Mouse (Mus musculus) liver, embryonic 14.5 days (tissue): ENCODE data around the gene Snrpg. TPM values are rescaled to one million over a fixed set of nuclear protein-coding genes. Genes with fewer than 3 reads are reported as not detected.
A peak's percentile ranks its signal among the peaks of the same experiment; 100 is the strongest.

Source experiments
- ATAC-seq: fragments of 200-750 bp; cut with Nextera tagmentation; 2 replicates; pipeline ENCODE4 v1.8.0; 2017; ENCODE audit warnings: moderate number of reproducible peaks, mild to moderate bottlenecking, moderate library complexity; ENCODE audit not compliant: insufficient read depth
- DNase-seq, 3 experiments: peaks; one replicate each; pipeline ENCODE4 v3.0.0-alpha.2; 2012 to 2013; ENCODE audit warnings: low read depth in 3 of 3, low spot score in 3 of 3
- H3K27ac ChIP-seq: fragments of 300-500 bp; sonication (generic); 2 replicates; pipeline ENCODE4 v1.5.1; 2014; ENCODE audit warnings: moderate library complexity, mild to moderate bottlenecking, control low read depth, inconsistent platforms
- H3K27me3 ChIP-seq: fragments of 300-500 bp; sonication (generic); 2 replicates; pipeline ENCODE4 v1.6.1; 2014; ENCODE audit warnings: mild to moderate bottlenecking, low read length, moderate library complexity; ENCODE audit not compliant: control insufficient read depth, insufficient read depth
- H3K36me3 ChIP-seq: fragments of 300-500 bp; sonication (generic); replicated peaks from 2 replicates; pipeline ENCODE4 v1.6.1; 2014; ENCODE audit warnings: low read depth; ENCODE audit not compliant: control insufficient read depth, insufficient read depth
- H3K4me1 ChIP-seq, 2 experiments: fragments of 200-500 bp in 1 of 2; fragments of 300-500 bp in 1 of 2; sonication (generic) in 1 of 2; replicated peaks; 2 replicates each; pipeline ENCODE4 v1.6.1; 2012 to 2014; ENCODE audit warnings: antibody characterized with exemption in 1 of 2, inconsistent platforms in 1 of 2, low read length in 1 of 2; ENCODE audit not compliant: control insufficient read depth in 2 of 2, insufficient read depth in 2 of 2
- H3K4me2 ChIP-seq: fragments of 300-500 bp; sonication (generic); 2 replicates; pipeline ENCODE4 v1.6.1; 2014; ENCODE audit warnings: low read depth, mild to moderate bottlenecking, control low read depth, moderate library complexity
- H3K4me3 ChIP-seq, 2 experiments: fragments of 200-500 bp in 1 of 2; fragments of 300-500 bp in 1 of 2; sonication (generic) in 1 of 2; 2 replicates each; pipeline ENCODE4 v1.5.1; 2012 to 2014; ENCODE audit warnings: low read depth in 2 of 2, low read length in 2 of 2, mild to moderate bottlenecking in 2 of 2, control low read depth in 1 of 2, inconsistent platforms in 1 of 2, moderate library complexity in 1 of 2; ENCODE audit not compliant: insufficient read depth in 1 of 2
- H3K9ac ChIP-seq: fragments of 300-500 bp; sonication (generic); replicated peaks from 2 replicates; pipeline ENCODE4 v1.6.1; 2014; ENCODE audit warnings: mild to moderate bottlenecking, control low read depth, moderate library complexity
- H3K9me3 ChIP-seq: fragments of 300-500 bp; sonication (generic); 2 replicates; pipeline ENCODE4 v1.6.1; 2016; ENCODE audit warnings: low read length, mixed read lengths; ENCODE audit not compliant: control insufficient read depth
- CTCF ChIP-seq: IDR thresholded peaks from 2 replicates; pipeline ENCODE4 v1.5.1; 2016; ENCODE audit warnings: antibody characterized with exemption, low read depth, control low read depth
- EP300 ChIP-seq: IDR thresholded peaks from 2 replicates; pipeline ENCODE4 v1.6.1; 2016; ENCODE audit warnings: antibody characterized with exemption, low read depth
- WGBS: fragments of 180-500 bp; shearing (Covaris S2); extraction: QIAGEN DNeasy Blood & Tissue Kit; methylation state at CpG from one replicate; pipeline ENCODE4 v1.1.7; 2014; ENCODE audit not compliant: insufficient replicate concordance; 5-methylcytosine and 5-hydroxymethylcytosine counted together
- polyA plus RNA-seq, 2 experiments: library from polyadenylated mRNA; depleted of rRNA in 1 of 2; stranded (reverse) in 1 of 2; unstranded in 1 of 2; fragments of >200 nt; fragmentation: Nextera tagmentation in 1 of 2; extraction: Ambion mirVana in 1 of 2; gene quantifications; 2 replicates each; pipeline versions ENCODE4 v1.2.1 to v1.2.3; 2012 to 2014

Gene Snrpg
- polyA plus RNA-seq, 2 experiments: 135 to 440 TPM

DNA sequence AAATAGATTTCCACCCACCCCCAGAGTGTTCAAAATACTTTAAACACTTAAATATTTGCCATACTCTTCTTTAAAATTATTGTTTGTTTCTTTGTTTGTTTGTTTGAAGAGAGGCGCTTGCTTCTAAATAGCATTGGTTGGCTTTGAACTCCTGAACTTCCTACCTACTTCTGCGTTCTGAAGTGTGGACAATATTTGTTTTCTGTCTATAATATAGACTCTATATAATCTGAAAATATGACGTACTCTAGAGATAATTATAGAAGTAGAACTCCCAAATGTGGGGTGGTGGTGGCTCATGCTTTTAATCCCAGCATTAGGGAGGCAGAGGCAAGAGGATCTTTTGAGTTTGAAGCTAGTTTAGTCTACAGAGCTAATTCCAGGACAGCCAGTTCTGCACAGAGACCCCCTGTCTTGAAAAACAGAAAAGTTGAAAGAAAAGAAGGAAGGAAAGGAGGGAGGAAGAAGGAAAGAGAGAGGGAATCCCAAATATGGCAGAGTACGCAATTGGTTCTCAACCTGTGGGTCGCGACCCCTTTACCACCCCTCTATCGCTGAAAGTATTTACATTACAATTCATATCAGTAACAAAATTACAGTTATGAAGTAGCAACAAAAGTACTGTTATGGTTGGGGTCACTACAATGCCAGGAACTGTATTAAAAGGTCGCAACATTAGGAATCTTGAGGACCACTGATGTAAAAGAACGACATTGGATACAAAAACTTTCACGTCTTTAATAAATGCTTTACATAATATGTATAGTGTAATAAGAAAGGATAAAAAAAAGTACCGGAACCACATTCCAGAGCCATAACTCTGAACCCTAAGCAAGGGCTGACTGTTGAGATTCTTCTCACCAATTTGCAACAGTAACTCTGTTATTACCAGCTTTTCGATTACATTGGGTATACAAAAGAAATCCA lies 31.8 kb downstream of the Snrpg start:
- Histone ChIP-seq H3K4me1 (peaks cover 5 to 17% of the 10 kb centered on the region in 2 experiments; a peak in 3 of 4 replicates), H3K27me3 (no peaks in the 10 kb centered on the region; the same call in 1 of the 2 replicates), H3K4me2 (peak overlapping the region; percentile 96), H3K27ac (no peak overlapping the region), H3K4me3 (peak overlapping the region; percentile 45 to 92), H3K9ac (peak overlapping the region; percentile 49), H3K9me3 (no peaks in the 10 kb centered on the region), H3K36me3 (no peaks in the 10 kb centered on the region; the same call in 1 of the 2 replicates)
- 27% methylated on average over 12 of the region's 12 CpGs for WGBS
- ATAC-seq: no peak
- no peak for DNase-seq
- TF ChIP-seq CTCF (no peak), EP300 (no peak)

DNA sequence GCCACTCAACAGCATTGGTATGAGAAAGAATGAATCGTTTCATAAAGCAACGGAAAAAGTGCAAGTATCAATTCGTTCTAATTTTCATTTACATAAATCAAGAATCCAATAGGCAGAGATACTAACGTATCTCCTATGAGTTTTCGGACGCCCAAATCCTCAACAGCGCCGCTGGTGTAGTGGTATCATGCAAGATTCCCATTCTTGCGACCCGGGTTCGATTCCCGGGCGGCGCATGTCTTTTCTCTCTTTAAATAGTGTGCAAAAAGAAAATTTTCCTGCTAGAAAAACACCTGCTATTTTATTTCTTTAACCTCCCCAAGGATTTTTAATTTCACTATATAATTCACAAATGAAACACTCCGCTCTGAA lies 32.6 kb downstream of the Snrpg start:
- ATAC-seq (peak; percentile 75), DNase-seq (peak; percentile 70 to 74 (median 73))

DNA sequence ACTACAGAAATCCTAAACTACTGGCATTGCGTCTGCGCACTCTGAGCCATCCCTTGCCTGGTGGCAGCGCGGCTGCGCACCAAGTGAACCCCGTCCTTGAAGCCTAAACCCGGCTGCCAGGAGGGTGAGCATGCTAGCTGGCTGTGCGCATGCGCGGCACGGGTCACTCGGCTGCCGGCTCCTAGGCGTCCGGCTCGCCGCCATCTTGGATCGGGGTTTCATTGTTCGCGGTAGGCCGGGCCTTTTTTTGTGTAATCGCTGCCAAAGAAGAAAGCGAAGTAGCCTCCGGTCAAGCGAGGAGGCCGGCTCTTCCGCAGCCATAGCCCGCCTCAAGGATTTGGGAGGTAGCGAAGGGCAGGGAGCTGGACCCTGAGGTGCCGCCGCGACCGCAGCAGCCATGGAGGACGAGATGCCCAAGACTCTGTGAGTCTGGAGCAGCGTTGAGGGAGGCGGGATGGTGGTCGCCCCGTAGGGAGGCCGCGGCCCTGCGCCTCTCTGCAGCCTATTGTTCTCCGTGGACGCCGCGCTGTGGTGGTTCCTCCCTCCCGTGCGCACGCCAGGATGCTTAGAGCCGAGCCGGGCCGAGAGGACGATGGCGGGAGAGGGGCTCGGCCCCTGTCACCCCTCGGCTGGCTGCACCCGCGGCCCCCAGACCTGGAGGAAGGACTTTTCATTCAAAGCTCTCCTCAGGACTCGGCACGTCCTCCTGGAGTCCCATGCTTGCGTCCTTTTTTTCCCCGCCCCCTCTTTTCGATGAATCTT lies 33.2 kb downstream of the Snrpg start, which contains the start of gene Tia1:
Gene Tia1, plus strand, starts transcription at position 120 of the 762 bp plus-strand sequence.
- no peaks in the 10 kb centered on the region; the same call in 1 of the 2 replicates for H3K36me3 ChIP-seq
- no peaks in the 10 kb centered on the region for H3K9me3 ChIP-seq
- DNase-seq (peak; percentile 92 to 95 (median 93)), ATAC-seq (peak; percentile 96)
- peak within 1 kb of the TSS; percentile 75 for H3K27ac ChIP-seq
- H3K4me3 ChIP-seq: peak within 1 kb of the TSS; percentile 88 to 92
- WGBS: under 1% methylated on average over 62 of the region's 62 CpGs
- H3K4me2 ChIP-seq: peak within 1 kb of the TSS; percentile 96
- TF ChIP-seq CTCF (no peak), EP300 (no peak)
- no peaks in the 10 kb centered on the region for H3K27me3 ChIP-seq
- peaks cover 4 to 17% of the 10 kb centered on the region in 2 experiments; a peak in 3 of 4 replicates for H3K4me1 ChIP-seq
- peak within 1 kb of the TSS; percentile 89 for H3K9ac ChIP-seq

More for the DNA sequence above, 32.6 kb downstream of the Snrpg start:
- Histone ChIP-seq H3K27ac (peak overlapping the region; percentile 75), H3K27me3 (no peaks in the 10 kb centered on the region; the same call in 1 of the 2 replicates), H3K4me3 (peak overlapping the region; percentile 88 to 92), H3K9me3 (no peaks in the 10 kb centered on the region), H3K4me1 (peaks cover 4 to 17% of the 10 kb centered on the region in 2 experiments; a peak in 3 of 4 replicates), H3K4me2 (peak overlapping the region; percentile 96), H3K9ac (peak overlapping the region; percentile 89), H3K36me3 (no peaks in the 10 kb centered on the region; the same call in 1 of the 2 replicates)
- under 1% methylated on average over 15 of the region's 15 CpGs for WGBS
- TF ChIP-seq CTCF: no peak
- no peak for TF ChIP-seq EP300

DNA sequence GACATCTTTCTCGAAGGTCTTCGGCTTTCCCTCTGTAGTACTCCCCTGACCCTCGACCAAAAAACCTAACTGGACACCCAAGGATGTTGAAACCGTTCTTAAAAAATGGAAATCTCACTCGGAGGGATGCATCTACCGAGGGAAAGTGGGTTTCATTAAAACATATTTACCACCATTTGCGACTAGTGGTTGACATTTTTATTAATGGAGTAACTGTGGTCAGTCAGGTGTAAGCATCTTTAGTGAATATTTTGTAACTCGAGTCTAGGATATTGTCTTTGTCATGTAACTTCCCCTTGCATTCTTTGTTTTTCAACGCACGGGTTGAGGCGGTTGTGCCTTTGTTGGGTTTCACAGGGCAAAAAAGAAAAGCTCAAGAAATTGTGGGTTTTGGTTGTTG lies 33.9 kb downstream of the Snrpg start:
- H3K4me1 ChIP-seq: peaks cover 3 to 17% of the 10 kb centered on the region in 2 experiments; a peak in 3 of 4 replicates
- no peaks in the 10 kb centered on the region; the same call in 1 of the 2 replicates for H3K36me3 ChIP-seq
- under 1% methylated on average over 11 of the region's 11 CpGs for WGBS
- no peak for ATAC-seq
- H3K27me3 ChIP-seq: no peaks in the 10 kb centered on the region
- no peak for TF ChIP-seq CTCF
- TF ChIP-seq EP300: no peak
- DNase-seq: no peak
- peak overlapping the region; percentile 96 for H3K4me2 ChIP-seq
- no peaks in the 10 kb centered on the region for H3K9me3 ChIP-seq
- peak overlapping the region; percentile 17; the same call in 1 of the 2 replicates for H3K27ac ChIP-seq
- peak overlapping the region; percentile 88 to 92 for H3K4me3 ChIP-seq
- peak overlapping the region; percentile 89 for H3K9ac ChIP-seq

DNA sequence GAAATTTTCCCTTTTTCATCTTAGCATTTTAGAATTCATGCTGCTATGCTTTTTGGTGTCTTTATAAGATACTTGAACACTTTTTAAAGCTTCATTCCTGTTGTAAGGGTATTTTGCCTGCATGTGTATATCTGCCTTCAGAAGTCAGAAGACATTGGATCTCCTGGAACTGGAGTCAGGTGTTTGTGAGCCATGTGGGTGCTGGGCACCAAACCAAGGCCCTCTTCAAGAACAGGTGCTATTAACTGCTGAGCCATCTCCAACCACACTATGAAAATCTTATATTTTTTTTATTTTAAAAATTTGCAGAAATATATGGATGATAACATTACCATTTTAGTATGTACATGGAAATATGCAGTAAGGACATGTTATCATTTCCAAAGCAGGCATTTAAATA lies 35.2 kb downstream of the Snrpg start:
- no peak for DNase-seq
- no peaks in the 10 kb centered on the region for H3K27me3 ChIP-seq
- no peaks in the 10 kb centered on the region for H3K9me3 ChIP-seq
- H3K4me2 ChIP-seq: no peak overlapping the region
- H3K36me3 ChIP-seq: no peaks in the 10 kb centered on the region; the same call in 1 of the 2 replicates
- H3K4me3 ChIP-seq: no peak overlapping the region
- H3K4me1 ChIP-seq: peaks cover 2 to 13% of the 10 kb centered on the region in 2 experiments; a peak in 3 of 4 replicates
- H3K9ac ChIP-seq: no peak overlapping the region
- TF ChIP-seq CTCF (no peak), EP300 (no peak)
- no peak overlapping the region for H3K27ac ChIP-seq
- no peak for ATAC-seq
